9 mouse cellular contexts compared by ENCODE assay signal in genomic region chr7:111663139-111664073, GRCm38 (mm10).
A peak's percentile ranks its signal among the peaks of the same experiment; 100 is the strongest.
DNase-seq lines count a peak whose midpoint lies in the region; ATAC-seq and TF ChIP-seq lines count a peak whose summit lies in the region.
"Had no signal": no experiment of that assay in that cellular context is flagged by ENCODE, and none has a peak within 500 bp of the region (broad histone marks: within the 10 kb centered on the region; RNA-seq: fewer than 3 reads in every experiment).

No protein-coding gene starts in this region.

- no peak overlapping the region for H3K9ac ChIP-seq in intestine, embryonic 15.5 days

- TF ChIP-seq POLR2A in lung, adult 2 months (IDR thresholded peaks at IDR 0.05; ENCODE audit: borderline replicate concordance, extremely low read depth, low read depth, low read length), result no peak

- H3K27ac ChIP-seq in embryonic facial prominence, embryonic 10.5 days (replicated peaks), result peak overlapping the region; percentile 24; the same call in 1 of the 2 replicates
- H3K27ac ChIP-seq in intestine, embryonic 15.5 days, result peak overlapping the region; percentile 56
- H3K27ac ChIP-seq: heart, adult 2 months had no signal

- 34% methylated on average over 14 of the region's 14 CpGs for WGBS in lung, adult 2 months
- WGBS in embryonic facial prominence, embryonic 10.5 days, result 67% methylated on average over 14 of the region's 14 CpGs
- WGBS in intestine, embryonic 15.5 days, result 23% methylated on average over 14 of the region's 14 CpGs

- H3K9me3 ChIP-seq in embryonic facial prominence, embryonic 10.5 days, result no peaks in the 10 kb centered on the region
- no peaks in the 10 kb centered on the region for H3K9me3 ChIP-seq in intestine, embryonic 15.5 days

- no peak overlapping the region for H3K4me3 ChIP-seq in lung, adult 2 months (replicated peaks; ENCODE audit: extremely low read depth, low read depth, low read length)
- no peak overlapping the region for H3K4me3 ChIP-seq in embryonic facial prominence, embryonic 10.5 days
- H3K4me3 ChIP-seq in intestine, embryonic 15.5 days (replicated peaks), result no peak overlapping the region
- H3K4me3 ChIP-seq: heart, adult 2 months had no signal

- no peak overlapping the region for H3K4me2 ChIP-seq in intestine, embryonic 15.5 days (replicated peaks)

- TF ChIP-seq CTCF in lung, adult 2 months (IDR thresholded peaks at IDR 0.05; ENCODE audit: insufficient read depth, low read length), result no peak

- ATAC-seq in intestine, embryonic 15.5 days, result no peak; the same call in 1 of the 2 replicates
- no peak for ATAC-seq in erythroid progenitor cell, adult 5-6 weeks (replicated peaks; ENCODE audit: low FRiP score, poor library complexity, severe bottlenecking)

- no peaks in the 10 kb centered on the region for H3K36me3 ChIP-seq in embryonic facial prominence, embryonic 10.5 days (replicated peaks)
- no peaks in the 10 kb centered on the region for H3K36me3 ChIP-seq in intestine, embryonic 15.5 days

- H3K4me1 ChIP-seq in lung, adult 2 months (ENCODE audit: control insufficient read depth, insufficient read depth, low read length), result peaks cover 8% of the 10 kb centered on the region
- H3K4me1 ChIP-seq in embryonic facial prominence, embryonic 10.5 days, result peaks cover 8% of the 10 kb centered on the region
- peaks cover 14% of the 10 kb centered on the region for H3K4me1 ChIP-seq in intestine, embryonic 15.5 days (replicated peaks)

- no peaks in the 10 kb centered on the region for H3K27me3 ChIP-seq in embryonic facial prominence, embryonic 10.5 days (replicated peaks; ENCODE audit: low read depth, poor library complexity, severe bottlenecking)
- H3K27me3 ChIP-seq in intestine, embryonic 15.5 days (replicated peaks), result no peaks in the 10 kb centered on the region

- peak; percentile 30 to 38 for DNase-seq in lung, adult 18-20 months
- DNase-seq in lung, adult 2 months, result no peak
- DNase-seq in embryonic facial prominence, embryonic 10.5 days (ENCODE audit: low spot score), result no peak
- DNase-seq in lung, postnatal 36 days, result peak; percentile 46
- DNase-seq in thymus, postnatal 0 days (ENCODE audit: low spot score), result no peak
- no peak for DNase-seq in thymus, postnatal 4 days

Comparison
In these comparisons a context has a peak if more than half of its experiments do, and no peak if none do; other contexts are left out.
1. DNase-seq: peak in lung, adult 18-20 months (2 of 2) and lung, postnatal 36 days (single experiment); none in lung, adult 2 months (single experiment), embryonic facial prominence, embryonic 10.5 days (single experiment), thymus, postnatal 0 days (single experiment) and thymus, postnatal 4 days (single experiment).